Mouse (Mus musculus) cerebellum, adult 9-10 months (tissue): Measurements from ENCODE around the gene Nkx1-2.

Experiments
- DNase-seq: peaks from one replicate; pipeline ENCODE4 v3.0.0; 2022

Gene Nkx1-2

GRCm38 (mm10) chr7:132604720-132605119, 5.3 kb upstream of the Nkx1-2 start:
- DNase-seq, result no peak

- DNase-seq, result no peak
Measured at GRCm38 (mm10) chr7:132600926-132601325, 1.5 kb upstream of the Nkx1-2 start.

- DNase-seq, result no peak
Measured at GRCm38 (mm10) chr7:132600026-132600425, 589 bp upstream of the Nkx1-2 start.

GRCm38 (mm10) chr7:132597251-132598041, 2.0 kb downstream of the Nkx1-2 start:
- DNase-seq, result no peak

GRCm38 (mm10) chr7:132596557-132597250, 2.7 kb downstream of the Nkx1-2 start:
- no peak for DNase-seq

GRCm38 (mm10) chr7:132595787-132596186, 3.6 kb downstream of the Nkx1-2 start:
- DNase-seq, result no peak

- no peak for DNase-seq
Measured at GRCm38 (mm10) chr7:132594325-132594724, 5.1 kb downstream of the Nkx1-2 start.

GRCm38 (mm10) chr7:132593762-132594161, 5.7 kb downstream of the Nkx1-2 start:
- DNase-seq, result no peak

GRCm38 (mm10) chr7:132589610-132590009, 9.8 kb downstream of the Nkx1-2 start:
- no peak for DNase-seq

- no peak for DNase-seq
Measured at GRCm38 (mm10) chr7:132587167-132587566, 12.3 kb downstream of the Nkx1-2 start.

GRCm38 (mm10) chr7:132585695-132586491, 13.5 kb downstream of the Nkx1-2 start:
- no peak for DNase-seq

- DNase-seq, result no peak
Measured at GRCm38 (mm10) chr7:132581441-132581840, 18.0 kb downstream of the Nkx1-2 start.

GRCm38 (mm10) chr7:132580511-132580910, 18.9 kb downstream of the Nkx1-2 start:
- no peak for DNase-seq

- no peak for DNase-seq
Measured at GRCm38 (mm10) chr7:132576891-132577290, 22.5 kb downstream of the Nkx1-2 start.

- DNase-seq, result peak; percentile 95
Measured at GRCm38 (mm10) chr7:132576116-132576650, 23.3 kb downstream of the Nkx1-2 start, which contains the start of gene Oat. TSS of gene Oat (minus strand) at chr7:132576398.

GRCm38 (mm10) chr7:132575623-132576022, 23.8 kb downstream of the Nkx1-2 start:
- DNase-seq, result peak; percentile 85

GRCm38 (mm10) chr7:132574646-132575045, 24.8 kb downstream of the Nkx1-2 start:
- no peak for DNase-seq

- DNase-seq, result no peak
Measured at GRCm38 (mm10) chr7:132573205-132573604, 26.2 kb downstream of the Nkx1-2 start.

GRCm38 (mm10) chr7:132572738-132573137, 26.7 kb downstream of the Nkx1-2 start:
- no peak for DNase-seq

- no peak for DNase-seq
Measured at GRCm38 (mm10) chr7:132571481-132571880, 28.0 kb downstream of the Nkx1-2 start.

GRCm38 (mm10) chr7:132570071-132570470, 29.4 kb downstream of the Nkx1-2 start:
- DNase-seq, result no peak

- DNase-seq, result no peak
Measured at GRCm38 (mm10) chr7:132568817-132569216, 30.6 kb downstream of the Nkx1-2 start.

- no peak for DNase-seq
Measured at GRCm38 (mm10) chr7:132565831-132566230, 33.6 kb downstream of the Nkx1-2 start.
